Mouse (Mus musculus): ENCODE data around the gene Ap3m1.

GRCm38 (mm10) chr14:21086106-21086505 is 33.8 kb upstream of the Ap3m1 start:
- no peak for TF ChIP-seq CTCF (IDR thresholded peaks at IDR 0.05)
- no peak for TF ChIP-seq EP300 (IDR thresholded peaks at IDR 0.05; ENCODE audit: insufficient read depth, low read depth, low read length)

Measured in heart, adult 2 months (tissue).